Mouse (Mus musculus) CH12.LX (cell line): ENCODE results near the gene Snx30. TPM values are rescaled to one million over a fixed set of nuclear protein-coding genes. Genes with fewer than 3 reads are reported as not detected.

Experiments
- DNase-seq: peaks from one replicate; pipeline ENCODE4 v3.0.0-alpha.2; 2013; ENCODE audit errors: extremely low read depth
- H3K27ac ChIP-seq: 2 replicates; pipeline ENCODE4 v1.5.1; 2012; ENCODE audit warnings: low read depth, mild to moderate bottlenecking, control low read depth, moderate library complexity; ENCODE audit not compliant: insufficient read depth
- H3K27me3 ChIP-seq: replicated peaks from 2 replicates; pipeline ENCODE3; 2012; ENCODE audit warnings: inconsistent platforms
- H3K36me3 ChIP-seq, 2 experiments: replicated peaks in 1 of 2; 2 replicates each; pipeline versions ENCODE3 to v1.6.1; 2012; ENCODE audit warnings: inconsistent platforms in 1 of 2, low read length in 1 of 2, mild to moderate bottlenecking in 1 of 2, mixed read lengths in 1 of 2, moderate library complexity in 1 of 2; ENCODE audit not compliant: control insufficient read depth in 1 of 2, insufficient read depth in 1 of 2
- H3K4me1 ChIP-seq, 2 experiments: 2 replicates each; pipeline ENCODE4 v1.6.1; 2012; ENCODE audit warnings: inconsistent platforms in 1 of 2, moderate library complexity in 1 of 2; ENCODE audit not compliant: insufficient read depth in 2 of 2, control insufficient read depth in 1 of 2
- H3K4me2 ChIP-seq: 2 replicates; pipeline ENCODE4 v1.6.1; 2012; ENCODE audit warnings: low read depth, mild to moderate bottlenecking, control low read depth; ENCODE audit not compliant: poor library complexity, insufficient read depth, severe bottlenecking
- H3K4me3 ChIP-seq, 3 experiments: fragments of 150-350 bp in 1 of 3; sonication (generic) in 1 of 3; replicated peaks in 1 of 3; 2 replicates each; pipeline versions ENCODE3 to v1.5.1; 2011 to 2012; ENCODE audit warnings: low read depth in 2 of 3, low read length in 2 of 3, mild to moderate bottlenecking in 2 of 3, moderate library complexity in 2 of 3, control low read depth in 1 of 3, improper control_type of control experiment in 1 of 3, inconsistent platforms in 1 of 3, mixed read lengths in 1 of 3; ENCODE audit not compliant: poor library complexity in 1 of 3
- H3K79me2 ChIP-seq: replicated peaks from 2 replicates; pipeline ENCODE4 v1.6.1; 2012; ENCODE audit warnings: mild to moderate bottlenecking, moderate library complexity; ENCODE audit not compliant: control insufficient read depth, poor library complexity, insufficient read depth, severe bottlenecking; ENCODE audit errors: extremely low read depth
- H3K9ac ChIP-seq: 2 replicates; pipeline ENCODE4 v1.6.1; 2012; ENCODE audit warnings: low read depth, mild to moderate bottlenecking, control low read depth, moderate library complexity; ENCODE audit not compliant: insufficient read depth
- H3K9me3 ChIP-seq: replicated peaks from 2 replicates; pipeline ENCODE3; 2012; ENCODE audit warnings: low read length, inconsistent platforms, mixed read lengths
- BHLHE40 ChIP-seq: IDR thresholded peaks from 2 replicates; pipeline ENCODE4 v1.6.1; 2011; ENCODE audit warnings: mild to moderate bottlenecking, low read depth, low read length, improper control_type of control experiment
- CHD2 ChIP-seq: IDR thresholded peaks from 2 replicates; pipeline ENCODE4 v1.6.1; 2011; ENCODE audit warnings: low read length, improper control_type of control experiment
- CTCF ChIP-seq, 2 experiments: IDR thresholded peaks in 1 of 2; conservative IDR thresholded peaks in 1 of 2; 2 replicates each; pipeline ENCODE4 v1.5.1; 2011 to 2012; ENCODE audit warnings: low read depth in 2 of 2, low read length in 2 of 2, improper control_type of control experiment in 1 of 2, inconsistent platforms in 1 of 2, mild to moderate bottlenecking in 1 of 2, moderate library complexity in 1 of 2
- E2F4 ChIP-seq: IDR thresholded peaks from 2 replicates; pipeline ENCODE4 v1.6.1; 2011; ENCODE audit warnings: low read depth, low read length, improper control_type of control experiment; ENCODE audit not compliant: insufficient replicate concordance
- ELF1 ChIP-seq: IDR thresholded peaks from 2 replicates; pipeline ENCODE4 v1.6.1; 2014; ENCODE audit warnings: low read depth, mild to moderate bottlenecking, inconsistent platforms, low read length, improper control_type of control experiment
- EP300 ChIP-seq: IDR thresholded peaks from 2 replicates; pipeline ENCODE4 v1.6.1; 2011; ENCODE audit warnings: low read length, improper control_type of control experiment
- GABPA ChIP-seq: IDR thresholded peaks from 2 replicates; pipeline ENCODE4 v1.6.1; 2012; ENCODE audit warnings: low read depth, low read length, improper control_type of control experiment, inconsistent platforms; ENCODE audit not compliant: insufficient replicate concordance
- MAFK ChIP-seq: IDR thresholded peaks from 2 replicates; pipeline ENCODE4 v1.6.1; 2011; ENCODE audit warnings: low read length, improper control_type of control experiment; ENCODE audit not compliant: insufficient replicate concordance
- MEF2A ChIP-seq: IDR thresholded peaks from 2 replicates; pipeline ENCODE4 v1.6.1; 2014; ENCODE audit warnings: low read depth, mild to moderate bottlenecking, inconsistent platforms, low read length, improper control_type of control experiment, borderline replicate concordance
- MYC ChIP-seq: IDR thresholded peaks from 2 replicates; pipeline ENCODE4 v1.6.1; 2011; ENCODE audit warnings: low read depth, mild to moderate bottlenecking, improper control_type of control experiment, low read length
- PAX5 ChIP-seq: IDR thresholded peaks from 2 replicates; pipeline ENCODE4 v1.6.1; 2012; ENCODE audit warnings: low read length, inconsistent platforms, mixed read lengths
- RAD21 ChIP-seq: IDR thresholded peaks from 2 replicates; pipeline ENCODE4 v1.6.1; 2011; ENCODE audit warnings: low read depth, mild to moderate bottlenecking, low read length, improper control_type of control experiment, moderate library complexity
- RCOR1 ChIP-seq: conservative IDR thresholded peaks from 2 replicates; pipeline ENCODE4 v1.6.1; 2012; ENCODE audit warnings: low read depth, mild to moderate bottlenecking, inconsistent platforms, low read length, improper control_type of control experiment
- SMC3 ChIP-seq: IDR thresholded peaks from 2 replicates; pipeline ENCODE4 v1.6.1; 2011; ENCODE audit warnings: low read depth, low read length, improper control_type of control experiment
- TBP ChIP-seq: conservative IDR thresholded peaks from 2 replicates; pipeline ENCODE4 v1.6.1; 2011; ENCODE audit warnings: low read depth, low read length, improper control_type of control experiment
- UBTF ChIP-seq: IDR thresholded peaks from 2 replicates; pipeline ENCODE4 v1.6.1; 2012; ENCODE audit warnings: low read depth, mild to moderate bottlenecking, inconsistent platforms, low read length, improper control_type of control experiment, moderate library complexity
- USF1 ChIP-seq: IDR thresholded peaks from 2 replicates; pipeline ENCODE4 v1.6.1; 2014; ENCODE audit warnings: low read depth, mild to moderate bottlenecking, inconsistent platforms, low read length, improper control_type of control experiment
- ZC3H11A ChIP-seq: IDR thresholded peaks from 2 replicates; pipeline ENCODE4 v1.6.1; 2012; ENCODE audit warnings: low read depth, mild to moderate bottlenecking, inconsistent platforms, low read length, improper control_type of control experiment
- ZNF384 ChIP-seq: IDR thresholded peaks from 2 replicates; pipeline ENCODE4 v1.6.1; 2012; ENCODE audit warnings: low read depth, low read length, improper control_type of control experiment, inconsistent platforms
- dilution Hi-C: fragments of 300-500 bp; cut with MboI; formaldehyde crosslinking; loops from 2 replicates; pipeline ENCODE4 v1.14.3; 2020; ENCODE audit warnings: low sequenced_read_pairs; ENCODE audit not compliant: extremely low pct_unique_long_range_greater_than_20kb, extremely low pct_ligation_motif_present
- in situ Hi-C: fragments of 300-500 bp; cut with MboI; formaldehyde crosslinking; loops from 3 replicates; pipeline ENCODE4 v1.14.3; 2019; ENCODE audit warnings: low sequenced_read_pairs, low pct_ligation_motif_present, low pct_unique_long_range_greater_than_20kb, mixed read lengths
- polyA plus RNA-seq: library from polyadenylated mRNA; unstranded; fragments of >175 nt; gene quantifications from 2 replicates; pipeline ENCODE4 v1.2.1, GENCODE M21; 2012; ENCODE audit warnings: low read depth; ENCODE audit not compliant: insufficient read length
- total RNA-seq, 2 experiments: library from RNA; depleted of rRNA; stranded (reverse); fragments of 300-350 nt in 1 of 2; fragments of >200 nt in 1 of 2; gene quantifications; 2 replicates each; pipeline ENCODE4 v1.2.3; 2012 to 2014

Gene Snx30
- total and polyA plus RNA-seq, 3 experiments = 7.9 to 16.9 (median 8.4) TPM

DNA sequence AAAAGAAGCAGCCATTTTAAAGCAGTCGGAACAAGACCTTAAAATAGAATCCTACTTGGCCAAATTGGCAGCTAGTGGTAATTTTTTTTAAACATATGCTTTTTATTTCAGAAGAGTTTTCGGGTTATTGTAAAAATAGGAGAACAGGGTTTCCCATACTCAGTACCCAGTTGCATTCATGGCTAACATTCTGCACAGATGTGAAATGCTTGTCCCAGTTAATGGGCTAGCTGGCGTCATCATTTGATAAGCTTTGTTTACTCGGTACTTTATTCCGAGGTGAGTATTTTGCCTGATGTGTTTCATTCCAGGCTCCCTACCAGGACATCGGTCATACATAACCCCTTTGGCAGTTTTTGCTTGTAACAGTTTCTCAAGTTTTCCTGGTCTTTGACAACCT lies 64.8 kb downstream of the Snx30 start:
- no peak for DNase-seq
- in situ Hi-C loops (loop anchor here (25.0 kb wide), 1 partner anchor 508 kb away; no protein-coding TSS in a partner anchor), dilution Hi-C loops (no loop called here)
- no peak overlapping the region for H3K9ac ChIP-seq
- H3K27me3 ChIP-seq = no peaks in the 10 kb centered on the region
- no peak overlapping the region for H3K27ac ChIP-seq
- no peak overlapping the region for H3K4me3 ChIP-seq
- H3K4me2 ChIP-seq = no peak overlapping the region
- no peaks in the 10 kb centered on the region for H3K79me2 ChIP-seq
- H3K9me3 ChIP-seq = no peaks in the 10 kb centered on the region
- TF ChIP-seq UBTF (no peak), SMC3 (no peak), EP300 (no peak), ZNF384 (no peak), MAFK (no peak), CHD2 (no peak), MEF2A (no peak), ZC3H11A (no peak), E2F4 (no peak), GABPA (no peak), PAX5 (no peak), BHLHE40 (no peak), USF1 (no peak), RCOR1 (no peak)
- H3K4me1 ChIP-seq = peaks cover 2 to 41% of the 10 kb centered on the region in 2 experiments; a peak in 2 of 4 replicates
- peaks cover 2 to 62% of the 10 kb centered on the region in 2 experiments for H3K36me3 ChIP-seq

DNA sequence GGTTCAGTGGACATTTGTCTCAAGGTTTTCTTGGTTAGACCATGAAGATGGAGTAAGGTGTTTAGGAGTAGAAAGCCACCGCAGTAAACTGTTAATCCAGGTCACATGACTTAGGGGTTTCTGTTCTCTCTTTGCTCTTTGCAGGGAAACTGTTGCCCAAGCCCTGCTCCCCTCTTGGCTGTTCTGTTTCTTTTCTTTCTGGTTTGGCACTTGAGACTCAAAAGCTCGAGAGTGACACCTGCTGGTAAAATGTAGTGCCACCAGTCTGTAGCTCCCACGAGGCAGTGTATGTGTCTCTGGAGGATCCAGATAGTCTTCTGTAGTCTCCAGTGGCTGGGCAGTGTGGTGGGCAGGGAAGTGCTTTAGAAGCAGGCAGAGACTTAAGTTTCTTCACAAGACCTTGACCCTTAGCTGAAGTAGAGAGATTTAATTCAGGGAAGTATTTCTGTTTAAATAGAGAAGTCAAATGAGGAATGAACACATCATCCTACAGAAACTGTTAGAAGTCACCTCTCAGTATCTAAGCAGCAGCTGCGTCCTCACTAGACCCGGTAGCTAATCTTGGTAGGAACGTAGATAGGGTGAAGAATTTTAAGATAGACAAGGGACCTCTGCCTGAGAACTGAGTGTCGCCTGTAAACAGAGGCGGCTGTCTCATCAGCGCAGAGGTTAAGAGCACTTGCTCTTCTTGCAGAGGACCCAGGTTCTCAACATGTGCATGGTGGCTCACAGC lies 65.4 kb downstream of the Snx30 start:
- Histone ChIP-seq H3K36me3 (peaks cover 2 to 61% of the 10 kb centered on the region in 2 experiments), H3K4me3 (no peak overlapping the region), H3K9ac (no peak overlapping the region), H3K27me3 (no peaks in the 10 kb centered on the region), H3K4me2 (no peak overlapping the region), H3K4me1 (peaks cover 2 to 41% of the 10 kb centered on the region in 2 experiments; a peak in 2 of 4 replicates), H3K27ac (no peak overlapping the region), H3K9me3 (no peaks in the 10 kb centered on the region), H3K79me2 (no peaks in the 10 kb centered on the region)
- TF ChIP-seq MYC (peak; percentile 65; the same call in 1 of the 2 replicates), BHLHE40 (0 out of 2 replicates have a peak, but pooled peaks have one; percentile 25), CTCF (conservative IDR thresholded peaks at IDR 0.05 in 1 of 2, IDR thresholded peaks at IDR 0.05 in 1 of 2; ENCODE audit: low read depth in 2 of 2, low read length in 2 of 2) (peak; percentile 65 to 93), SMC3 (peak; percentile 90), ZC3H11A (peak; percentile 34; the same call in 1 of the 2 replicates), ELF1 (no peak), GABPA (no peak), RAD21 (peak; percentile 87), TBP (no peak)
- in situ Hi-C loops = loop anchor here (25.0 kb wide), 1 partner anchor 509 kb away; no protein-coding TSS in a partner anchor
- dilution Hi-C loops = no loop called here
- DNase-seq = peak; percentile 88
